ENCODE assay signal across 17 mouse cellular contexts in genomic region chr5:63837115-63837514, GRCm38 (mm10). TPM values are rescaled to one million over a fixed set of nuclear protein-coding genes. Genes with fewer than 3 reads are reported as not detected.
A peak's percentile ranks its signal among the peaks of the same experiment; 100 is the strongest.
DNase-seq lines count a peak whose midpoint lies in the region; ATAC-seq and TF ChIP-seq lines count a peak whose summit lies in the region.
"Had no signal": no experiment of that assay in that cellular context is flagged by ENCODE, and none has a peak within 500 bp of the region (broad histone marks: within the 10 kb centered on the region; RNA-seq: fewer than 3 reads in every experiment).

No protein-coding gene starts in this region.

- peaks cover 15% of the 10 kb centered on the region; the same call in 1 of the 2 replicates for H3K4me1 ChIP-seq in kidney, adult 2 months (ENCODE audit: control insufficient read depth, insufficient read depth, low read length)
- H3K4me1 ChIP-seq in liver, embryonic 12.5 days, result peaks cover 22% of the 10 kb centered on the region
- H3K4me1 ChIP-seq in embryonic facial prominence, embryonic 10.5 days, result no peaks in the 10 kb centered on the region; the same call in 1 of the 2 replicates
- no peaks in the 10 kb centered on the region for H3K4me1 ChIP-seq in hindbrain, embryonic 12.5 days
- H3K4me1 ChIP-seq: hindbrain, embryonic 10.5 days had no signal

- 63% methylated on average over 5 of the region's 5 CpGs for WGBS in kidney, adult 2 months
- WGBS in liver, embryonic 12.5 days (ENCODE audit: insufficient replicate concordance), result 39% methylated on average over 5 of the region's 5 CpGs
- 87% methylated on average over 5 of the region's 5 CpGs for WGBS in embryonic facial prominence, embryonic 10.5 days
- WGBS in hindbrain, embryonic 12.5 days, result 90% methylated on average over 5 of the region's 5 CpGs

- H3K4me2 ChIP-seq in liver, embryonic 12.5 days, result no peak overlapping the region
- no peak overlapping the region for H3K4me2 ChIP-seq in hindbrain, embryonic 12.5 days (replicated peaks)
- H3K4me2 ChIP-seq: heart, embryonic 11.5 days; neural tube, embryonic 13.5 days had no signal

- ATAC-seq in liver, embryonic 12.5 days, result peak; percentile 58; the same call in 1 of the 2 replicates
- no peak for ATAC-seq in erythroid progenitor cell, adult 5-6 weeks (replicated peaks; ENCODE audit: low FRiP score, poor library complexity, severe bottlenecking)
- ATAC-seq in hindbrain, embryonic 12.5 days (ENCODE audit: low FRiP score), result no peak
- ATAC-seq: midbrain, embryonic 16.5 days had no signal

- TF ChIP-seq POLR2A in kidney, adult 2 months (IDR thresholded peaks at IDR 0.05; ENCODE audit: low read depth, low read length), result no peak

- H3K9ac ChIP-seq in liver, embryonic 12.5 days, result no peak overlapping the region
- H3K9ac ChIP-seq in hindbrain, embryonic 12.5 days, result no peak overlapping the region
- H3K9ac ChIP-seq: neural tube, embryonic 13.5 days had no signal

- H3K9me3 ChIP-seq in liver, embryonic 12.5 days (replicated peaks), result no peaks in the 10 kb centered on the region
- H3K9me3 ChIP-seq in embryonic facial prominence, embryonic 10.5 days, result no peaks in the 10 kb centered on the region
- H3K9me3 ChIP-seq in hindbrain, embryonic 12.5 days (replicated peaks), result no peaks in the 10 kb centered on the region
- H3K9me3 ChIP-seq: forebrain, embryonic 10.5 days; hindbrain, embryonic 10.5 days; neural tube, embryonic 13.5 days had no signal

- H3K27me3 ChIP-seq in kidney, adult 2 months (replicated peaks; ENCODE audit: control insufficient read depth, insufficient read depth, low read length), result no peaks in the 10 kb centered on the region
- H3K27me3 ChIP-seq in liver, embryonic 12.5 days (replicated peaks), result no peaks in the 10 kb centered on the region
- no peaks in the 10 kb centered on the region for H3K27me3 ChIP-seq in splenic B cell, adult 2 months (ENCODE audit: control insufficient read depth, insufficient read depth, low read length, poor library complexity, severe bottlenecking)
- H3K27me3 ChIP-seq in embryonic facial prominence, embryonic 10.5 days (replicated peaks; ENCODE audit: low read depth, poor library complexity, severe bottlenecking), result no peaks in the 10 kb centered on the region
- no peaks in the 10 kb centered on the region for H3K27me3 ChIP-seq in hindbrain, embryonic 12.5 days
- H3K27me3 ChIP-seq: neural tube, embryonic 13.5 days had no signal

- no peak for DNase-seq in kidney, adult 2 months
- DNase-seq in kidney, adult 11 months, result no peak
- peak; percentile 14 for DNase-seq in T-cell, adult 2 months (ENCODE audit: low spot score)
- DNase-seq in splenic B cell, adult 2 months (ENCODE audit: low read depth, low spot score), result peak; percentile 44
- DNase-seq in embryonic facial prominence, embryonic 10.5 days (ENCODE audit: low spot score), result no peak
- DNase-seq: cerebellum, adult 8-10 months; gastrocnemius, adult 2 months; left cerebral cortex, postnatal 4 days had no signal

- H3K4me3 ChIP-seq in kidney, adult 2 months (ENCODE audit: insufficient read depth, low read depth, low read length), result no peak overlapping the region
- no peak overlapping the region for H3K4me3 ChIP-seq in liver, embryonic 12.5 days
- H3K4me3 ChIP-seq in embryonic facial prominence, embryonic 10.5 days, result no peak overlapping the region
- no peak overlapping the region for H3K4me3 ChIP-seq in hindbrain, embryonic 12.5 days
- H3K4me3 ChIP-seq: forebrain, embryonic 10.5 days; gastrocnemius, adult 2 months; hindbrain, embryonic 10.5 days; neural tube, embryonic 13.5 days had no signal

- no peaks in the 10 kb centered on the region for H3K36me3 ChIP-seq in kidney, adult 2 months (ENCODE audit: control insufficient read depth, insufficient read depth, low read length)
- no peaks in the 10 kb centered on the region for H3K36me3 ChIP-seq in liver, embryonic 12.5 days
- H3K36me3 ChIP-seq in splenic B cell, adult 2 months (ENCODE audit: control insufficient read depth, insufficient read depth, low read length, poor library complexity, severe bottlenecking), result no peaks in the 10 kb centered on the region
- H3K36me3 ChIP-seq in embryonic facial prominence, embryonic 10.5 days (replicated peaks), result no peaks in the 10 kb centered on the region
- no peaks in the 10 kb centered on the region for H3K36me3 ChIP-seq in hindbrain, embryonic 12.5 days
- H3K36me3 ChIP-seq: forebrain, embryonic 10.5 days; hindbrain, embryonic 10.5 days; neural tube, embryonic 13.5 days had no signal

- no peak for TF ChIP-seq CTCF in kidney, adult 2 months (conservative IDR thresholded peaks at IDR 0.05; ENCODE audit: insufficient read depth, insufficient read length, low read depth, low read length)

- 0 out of 2 replicates have a peak overlapping the region, but pooled peaks have one; percentile 14 for H3K27ac ChIP-seq in kidney, adult 2 months (ENCODE audit: insufficient read depth, low read depth, low read length)
- 0 out of 2 replicates have a peak overlapping the region, but pooled peaks have one; percentile 20 for H3K27ac ChIP-seq in liver, embryonic 12.5 days
- no peak overlapping the region for H3K27ac ChIP-seq in embryonic facial prominence, embryonic 10.5 days (replicated peaks)
- H3K27ac ChIP-seq in hindbrain, embryonic 12.5 days, result no peak overlapping the region
- H3K27ac ChIP-seq: forebrain, embryonic 10.5 days; gastrocnemius, adult 2 months; hindbrain, embryonic 10.5 days; macrophage; neural tube, embryonic 13.5 days had no signal

RNA-seq across cellular contexts. Expression of gene 0610040J01Rik, which starts 25.0 kb away (rescaled TPM):
- polyA plus RNA-seq in kidney, adult 2 months (2012; rRNA removed), result 50.1 and 57.6 TPM in 2 replicates
- 13.5 and 16.2 TPM in 2 replicates for polyA plus RNA-seq in liver, embryonic 12.5 days (2016; fragmentation: Nextera tagmentation; extraction: Ambion mirVana)
- 3.3 and 4.5 TPM in 2 replicates for polyA plus RNA-seq in embryonic facial prominence, embryonic 10.5 days (2016; fragmentation: Nextera tagmentation; extraction: Ambion mirVana)
- total RNA-seq in erythroid progenitor cell, adult 5-6 weeks (2015; ENCODE audit: low replicate concordance), result 12.2 TPM in 1 of 2 replicates, not detected in the other
- 0.13 TPM in 1 of 2 replicates, not detected in the other for total RNA-seq in erythroid progenitor cell, adult 5-6 weeks (2017; ENCODE audit: low replicate concordance)
- polyA plus RNA-seq in hindbrain, embryonic 12.5 days (2016; fragmentation: Nextera tagmentation; extraction: Ambion mirVana), result 3.3 and 4.8 TPM in 2 replicates

Comparison
In these comparisons a context has a peak if more than half of its experiments do, and no peak if none do; other contexts are left out.
1. DNase-seq: peak in T-cell, adult 2 months (single experiment) and splenic B cell, adult 2 months (single experiment); none in kidney, adult 2 months (single experiment), kidney, adult 11 months (single experiment) and embryonic facial prominence, embryonic 10.5 days (single experiment).
2. H3K27ac ChIP-seq: peak in kidney, adult 2 months (single experiment) and liver, embryonic 12.5 days (single experiment); none in embryonic facial prominence, embryonic 10.5 days (single experiment) and hindbrain, embryonic 12.5 days (single experiment).